Mouse (Mus musculus): ENCODE results near the gene G6pc. TPM values are rescaled to one million over a fixed set of nuclear protein-coding genes. Genes with fewer than 3 reads are reported as not detected.

The G6pc gene
- polyA plus RNA-seq (2017; shearing (Covaris generic)), result not detected

GRCm38 (mm10) chr11:101367326-101367935 lies at the start of gene G6pc:
G6pc (plus strand) TSS chr11:101367561.

GRCm38 (mm10) chr11:101324763-101325162 lies 42.6 kb upstream of the G6pc start, which contains the start of gene Aoc2:
Aoc2 (plus strand) TSS chr11:101325063.

DNA sequence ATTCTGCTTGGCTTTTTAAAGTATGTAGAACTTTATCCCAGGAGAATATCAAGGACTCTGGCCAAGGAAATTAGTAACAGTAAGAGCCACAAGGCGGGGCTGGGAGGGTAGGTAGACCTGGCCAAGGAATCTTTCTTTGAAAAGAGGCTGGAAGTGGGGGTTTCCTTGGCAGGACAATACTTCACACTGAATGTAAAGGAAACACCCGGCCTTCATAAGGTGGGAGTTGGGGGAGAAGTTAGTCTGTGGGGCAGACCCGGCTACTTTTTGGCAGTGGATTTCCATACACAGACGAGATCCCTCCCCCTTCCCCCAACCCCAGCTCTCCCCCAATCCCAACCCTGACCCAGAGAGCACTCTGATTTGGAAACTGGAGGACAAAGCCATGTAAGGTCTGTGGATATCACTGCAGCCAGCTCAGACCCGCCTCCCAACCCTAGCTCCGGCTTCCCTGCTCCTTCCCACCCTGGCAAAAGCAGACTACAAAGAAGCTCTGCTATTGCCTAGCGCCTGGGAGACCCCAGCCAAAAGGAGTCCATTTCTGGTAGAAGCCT lies 36.9 kb upstream of the G6pc start, which contains the start of gene Aoc3:
TSS of gene Aoc3 (plus strand) at position 235 of the 554 bp plus-strand sequence.

DNA sequence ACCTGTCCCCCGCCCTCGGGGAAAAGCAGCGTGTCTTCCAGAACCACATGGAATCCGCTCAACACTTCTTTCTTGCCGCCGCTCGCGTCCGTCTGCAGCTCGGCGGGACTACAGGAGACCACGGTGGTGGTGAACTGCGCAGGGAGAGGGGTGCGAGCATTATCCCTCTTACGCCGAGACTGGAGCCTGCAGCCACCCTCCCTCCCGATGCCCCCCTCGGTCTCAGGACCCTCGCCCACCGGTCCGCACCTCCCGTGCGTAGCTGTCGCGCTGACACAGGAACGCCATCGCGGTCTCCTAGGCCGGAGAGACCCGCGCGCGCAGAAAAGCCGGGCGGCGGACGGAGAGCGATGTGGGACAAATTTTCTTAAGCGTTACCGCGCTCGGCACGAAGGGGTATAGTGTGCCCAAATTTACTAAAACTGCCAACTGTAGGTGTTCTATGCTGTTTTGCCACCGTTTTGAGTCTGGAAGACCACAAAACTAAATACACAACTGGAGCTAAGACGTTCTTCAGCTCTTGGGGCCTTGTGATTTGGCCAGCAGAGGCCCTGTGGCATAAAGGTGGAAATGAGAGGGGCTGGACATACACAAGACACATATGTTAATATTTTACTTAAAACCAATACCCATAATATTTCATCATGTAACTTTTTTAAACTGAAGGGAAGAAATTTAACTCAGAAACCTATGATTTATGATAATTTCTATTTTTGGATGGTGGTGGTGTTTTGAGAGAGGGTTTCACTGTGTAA lies 49.9 kb downstream of the G6pc start, which contains the start of gene Aarsd1:
TSS of gene Aarsd1 (minus strand) at position 515 of the 755 bp plus-strand sequence.

GRCm38 (mm10) chr11:101424105-101424851 lies 56.9 kb downstream of the G6pc start, which contains the start of gene Gm27029:
Gm27029 (minus strand) TSS chr11:101424796.

GRCm38 (mm10) chr11:101424925-101425813 lies 57.8 kb downstream of the G6pc start, which contains the start of the genes Rundc1 and Ptges3l:
Rundc1 (plus strand) TSS chr11:101425085.
Ptges3l (minus strand) TSS chr11:101425333.

Other genes with a start within 250 kb of the G6pc start
- 70.2 TPM for gene Retreg3, start 247.7 kb upstream of the G6pc start, polyA plus RNA-seq (2017; shearing (Covaris generic))
- 45.3 TPM for gene Tubg1, start 247.6 kb upstream of the G6pc start, polyA plus RNA-seq (2017; shearing (Covaris generic))
- gene Tubg2, start 211.7 kb upstream of the G6pc start, polyA plus RNA-seq (2017; shearing (Covaris generic)), result 4.3 TPM
- gene Cntnap1, start 197.0 kb upstream of the G6pc start, polyA plus RNA-seq (2017; shearing (Covaris generic)), result 0.13 TPM
- gene Plekhh3, start 196.2 kb upstream of the G6pc start, polyA plus RNA-seq (2017; shearing (Covaris generic)), result 0.24 TPM
- 1.9 TPM for gene Ccr10, start 192.1 kb upstream of the G6pc start, polyA plus RNA-seq (2017; shearing (Covaris generic))
- 96.4 TPM for gene Ezh1, start 141.1 kb upstream of the G6pc start, polyA plus RNA-seq (2017; shearing (Covaris generic))
- gene Ramp2, start 121.5 kb upstream of the G6pc start, polyA plus RNA-seq (2017; shearing (Covaris generic)), result not detected
- gene Vps25, start 113.9 kb upstream of the G6pc start, polyA plus RNA-seq (2017; shearing (Covaris generic)), result 157 TPM
- 2.4 TPM for gene Wnk4, start 107.0 kb upstream of the G6pc start, polyA plus RNA-seq (2017; shearing (Covaris generic))
- gene Cntd1, start 88.5 kb upstream of the G6pc start, polyA plus RNA-seq (2017; shearing (Covaris generic)), result not detected
- 130 TPM for gene Coa3, start 88.4 kb upstream of the G6pc start, polyA plus RNA-seq (2017; shearing (Covaris generic))
- 217 TPM for gene Becn1, start 65.3 kb upstream of the G6pc start, polyA plus RNA-seq (2017; shearing (Covaris generic))
- gene Psme3, start 51.3 kb upstream of the G6pc start, polyA plus RNA-seq (2017; shearing (Covaris generic)), result 156 TPM
- gene Aoc2, start 42.5 kb upstream of the G6pc start, polyA plus RNA-seq (2017; shearing (Covaris generic)), result 4.1 TPM
- gene Aoc3, start 37.0 kb upstream of the G6pc start, polyA plus RNA-seq (2017; shearing (Covaris generic)), result not detected
- gene Aarsd1, start 50.1 kb downstream of the G6pc start, polyA plus RNA-seq (2017; shearing (Covaris generic)), result 39.4 TPM
- 1.8 TPM for gene Gm27029, start 57.2 kb downstream of the G6pc start, polyA plus RNA-seq (2017; shearing (Covaris generic))
- gene Rundc1, start 57.5 kb downstream of the G6pc start, polyA plus RNA-seq (2017; shearing (Covaris generic)), result 10.1 TPM
- gene Ptges3l, start 57.8 kb downstream of the G6pc start, polyA plus RNA-seq (2017; shearing (Covaris generic)), result 0.50 TPM
- gene Rpl27, start 74.7 kb downstream of the G6pc start, polyA plus RNA-seq (2017; shearing (Covaris generic)), result 357 TPM
- gene Ifi35, start 80.8 kb downstream of the G6pc start, polyA plus RNA-seq (2017; shearing (Covaris generic)), result 202 TPM
- not detected for gene Rnd2, start 97.4 kb downstream of the G6pc start, polyA plus RNA-seq (2017; shearing (Covaris generic))
- gene Vat1, start 98.7 kb downstream of the G6pc start, polyA plus RNA-seq (2017; shearing (Covaris generic)), result 0.61 TPM
- gene Brca1, start 184.4 kb downstream of the G6pc start, polyA plus RNA-seq (2017; shearing (Covaris generic)), result 6.9 TPM
- gene Nbr1, start 184.6 kb downstream of the G6pc start, polyA plus RNA-seq (2017; shearing (Covaris generic)), result 107 TPM
- gene Tmem106a, start 214.7 kb downstream of the G6pc start, polyA plus RNA-seq (2017; shearing (Covaris generic)), result 13.8 TPM
- not detected for gene Gm11634, start 231.7 kb downstream of the G6pc start, polyA plus RNA-seq (2017; shearing (Covaris generic))